Mouse (Mus musculus): ENCODE measurements at regions not wholly inside any gene's neighbourhood (a gene's known extent, or its start where the extent isn't known, plus 50 kb on each side); places are given as distances from the start of the nearest gene placed in this dataset.

GRCm38 (mm10) chr9:49964666-49965065 is 165.9 kb upstream of the Ncam1 start:
- Histone ChIP-seq H3K9me3 (no peaks in the 10 kb centered on the region), H3K4me3 (no peak overlapping the region), H3K27ac (replicated peaks) (no peak overlapping the region), H3K4me1 (peaks cover 47% of the 10 kb centered on the region), H3K4me2 (no peak overlapping the region), H3K9ac (no peak overlapping the region), H3K36me3 (no peaks in the 10 kb centered on the region), H3K27me3 (replicated peaks) (no peaks in the 10 kb centered on the region)
- 73% methylated on average over 4 of the region's 4 CpGs for WGBS
- no peak for ATAC-seq (ENCODE audit: extremely low read depth, insufficient number of reproducible peaks, low FRiP score, low TSS enrichment)

- Histone ChIP-seq H3K27ac (replicated peaks) (no peak overlapping the region), H3K4me3 (no peak overlapping the region), H3K4me1 (peaks cover 44% of the 10 kb centered on the region), H3K27me3 (replicated peaks) (no peaks in the 10 kb centered on the region), H3K9me3 (no peaks in the 10 kb centered on the region), H3K9ac (no peak overlapping the region), H3K36me3 (no peaks in the 10 kb centered on the region), H3K4me2 (no peak overlapping the region)
- ATAC-seq (ENCODE audit: extremely low read depth, insufficient number of reproducible peaks, low FRiP score, low TSS enrichment): no peak
- 74% methylated on average over 8 of the region's 8 CpGs for WGBS
These were observed 163.9 kb upstream of the Ncam1 start for GRCm38 (mm10) chr9:49962561-49963071.

DNA sequence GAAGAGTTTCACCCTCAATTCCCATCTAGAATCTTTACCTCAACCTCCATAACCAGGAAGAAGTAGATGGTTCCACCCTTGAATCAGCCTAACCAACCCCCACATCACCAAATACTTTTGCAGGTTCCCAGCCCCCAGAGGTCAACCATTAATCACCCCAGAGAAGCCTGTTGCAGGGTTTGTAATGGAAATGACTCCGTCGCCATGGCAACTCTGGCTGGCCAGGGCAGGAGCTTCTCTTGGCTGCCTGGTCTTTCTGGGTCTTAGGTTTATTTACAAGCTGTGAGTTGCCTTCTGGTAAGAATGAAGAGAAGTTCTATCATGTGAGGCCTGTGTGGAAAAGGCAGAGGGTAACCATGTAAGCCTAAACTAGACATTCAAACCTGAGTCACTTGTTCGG is 163.2 kb upstream of the Ncam1 start:
- H3K4me2 ChIP-seq: no peak overlapping the region
- whole genome bisulfite sequencing: 57% methylated on average over 3 of the region's 3 CpGs

DNA sequence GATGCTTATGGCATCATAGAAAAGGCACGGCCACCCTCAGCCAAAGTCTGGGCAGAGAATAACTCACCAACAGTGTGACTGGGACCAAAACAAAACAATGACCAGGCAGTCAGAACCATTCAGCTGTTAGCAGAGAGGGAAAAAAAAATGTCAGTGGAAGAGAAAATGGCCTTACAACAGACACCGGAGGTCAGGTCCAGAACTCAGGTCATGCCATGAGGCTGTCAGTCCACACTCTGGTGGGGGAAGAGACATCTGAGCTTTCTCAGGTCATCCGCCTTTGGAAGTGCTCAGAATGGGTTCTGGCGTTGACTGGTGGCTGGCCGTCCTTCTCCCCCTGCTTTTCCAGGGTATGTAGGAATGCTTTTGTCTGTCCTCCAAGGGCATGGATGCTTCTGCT is 162.6 kb upstream of the Ncam1 start:
- no peak overlapping the region for H3K4me2 ChIP-seq
- H3K4me3 ChIP-seq: no peak overlapping the region
- no peaks in the 10 kb centered on the region for H3K27me3 ChIP-seq (replicated peaks)
- ATAC-seq (ENCODE audit: extremely low read depth, insufficient number of reproducible peaks, low FRiP score, low TSS enrichment): no peak
- no peaks in the 10 kb centered on the region for H3K36me3 ChIP-seq
- H3K9ac ChIP-seq: no peak overlapping the region
- 68% methylated on average over 5 of the region's 5 CpGs for WGBS
- H3K27ac ChIP-seq (replicated peaks): no peak overlapping the region
- peaks cover 50% of the 10 kb centered on the region for H3K4me1 ChIP-seq
- no peaks in the 10 kb centered on the region for H3K9me3 ChIP-seq

More for the DNA sequence above, 163.2 kb upstream of the Ncam1 start:
- H3K9me3 ChIP-seq: no peaks in the 10 kb centered on the region
- H3K27me3 ChIP-seq (replicated peaks): no peaks in the 10 kb centered on the region
- ATAC-seq (ENCODE audit: extremely low read depth, insufficient number of reproducible peaks, low FRiP score, low TSS enrichment): no peak
- no peaks in the 10 kb centered on the region for H3K36me3 ChIP-seq
- no peak overlapping the region for H3K4me3 ChIP-seq
- no peak overlapping the region for H3K9ac ChIP-seq
- H3K4me1 ChIP-seq: peaks cover 48% of the 10 kb centered on the region
- no peak overlapping the region for H3K27ac ChIP-seq (replicated peaks)

- H3K9ac ChIP-seq: no peak overlapping the region
- peak overlapping the region; percentile 33 for H3K27ac ChIP-seq (replicated peaks)
- H3K4me1 ChIP-seq: peaks cover 50% of the 10 kb centered on the region
- H3K36me3 ChIP-seq: no peaks in the 10 kb centered on the region
- WGBS: 34% methylated on average over 10 of the region's 10 CpGs
- no peaks in the 10 kb centered on the region for H3K27me3 ChIP-seq (replicated peaks)
- H3K4me3 ChIP-seq: no peak overlapping the region
- ATAC-seq (ENCODE audit: extremely low read depth, insufficient number of reproducible peaks, low FRiP score, low TSS enrichment): no peak; the same call in 1 of the 2 replicates
- no peaks in the 10 kb centered on the region for H3K9me3 ChIP-seq
- no peak overlapping the region for H3K4me2 ChIP-seq
These were observed 161.3 kb upstream of the Ncam1 start for GRCm38 (mm10) chr9:49959987-49960386.

- Histone ChIP-seq H3K27ac (replicated peaks) (no peak overlapping the region), H3K27me3 (replicated peaks) (no peaks in the 10 kb centered on the region), H3K9ac (no peak overlapping the region), H3K36me3 (no peaks in the 10 kb centered on the region), H3K4me2 (no peak overlapping the region), H3K4me1 (peaks cover 53% of the 10 kb centered on the region), H3K4me3 (no peak overlapping the region), H3K9me3 (no peaks in the 10 kb centered on the region)
- no peak; the same call in 1 of the 2 replicates for ATAC-seq (ENCODE audit: extremely low read depth, insufficient number of reproducible peaks, low FRiP score, low TSS enrichment)
- 60% methylated on average over 3 of the region's 3 CpGs for WGBS
These were observed 160.2 kb upstream of the Ncam1 start for GRCm38 (mm10) chr9:49958890-49959289.

GRCm38 (mm10) chr9:49954601-49955000 is 155.9 kb upstream of the Ncam1 start:
- Histone ChIP-seq H3K27ac (replicated peaks) (no peak overlapping the region), H3K9ac (no peak overlapping the region), H3K4me2 (no peak overlapping the region), H3K4me3 (no peak overlapping the region), H3K4me1 (peaks cover 18% of the 10 kb centered on the region), H3K9me3 (0 out of 2 replicates have a peak, but pooled peaks cover 3% of the 10 kb centered on the region), H3K36me3 (no peaks in the 10 kb centered on the region), H3K27me3 (replicated peaks) (no peaks in the 10 kb centered on the region)
- no peak for ATAC-seq (ENCODE audit: extremely low read depth, insufficient number of reproducible peaks, low FRiP score, low TSS enrichment)
- 49% methylated on average over 3 of the region's 3 CpGs for WGBS

- Histone ChIP-seq H3K4me3 (no peak overlapping the region), H3K36me3 (no peaks in the 10 kb centered on the region), H3K4me2 (no peak overlapping the region), H3K9me3 (0 out of 2 replicates have a peak, but pooled peaks cover 3% of the 10 kb centered on the region), H3K4me1 (peaks cover 2% of the 10 kb centered on the region; the same call in 1 of the 2 replicates), H3K27me3 (replicated peaks) (no peaks in the 10 kb centered on the region), H3K27ac (replicated peaks) (no peak overlapping the region), H3K9ac (no peak overlapping the region)
- 75% methylated on average over 5 of the region's 5 CpGs for whole genome bisulfite sequencing
- no peak for ATAC-seq (ENCODE audit: extremely low read depth, insufficient number of reproducible peaks, low FRiP score, low TSS enrichment)
These were observed 151.6 kb upstream of the Ncam1 start for GRCm38 (mm10) chr9:49950321-49950720.

DNA sequence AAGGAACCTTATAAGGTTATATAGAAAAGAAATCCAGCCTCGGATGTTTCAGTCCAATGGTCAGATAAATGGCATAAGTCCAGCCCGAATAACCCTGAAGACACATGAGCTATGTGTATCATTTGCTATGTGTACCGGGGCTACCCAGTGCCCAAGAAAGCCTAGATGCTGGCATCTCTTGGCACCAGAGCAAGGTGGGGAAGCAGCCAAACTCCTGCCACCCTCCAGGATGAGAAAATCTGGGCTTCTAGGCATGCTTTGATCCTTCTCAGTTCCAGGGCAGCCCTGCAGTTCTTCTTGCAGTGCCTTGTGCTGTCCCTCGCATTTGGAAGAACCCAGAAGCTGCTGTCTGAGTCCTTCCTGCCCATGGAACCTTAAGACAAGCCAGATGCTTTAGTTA is 149.8 kb upstream of the Ncam1 start:
- H3K4me3 ChIP-seq: no peak overlapping the region
- H3K27me3 ChIP-seq (replicated peaks): no peaks in the 10 kb centered on the region
- no peak overlapping the region for H3K4me2 ChIP-seq
- H3K4me1 ChIP-seq: no peaks in the 10 kb centered on the region
- no peak overlapping the region for H3K9ac ChIP-seq
- ATAC-seq (ENCODE audit: extremely low read depth, insufficient number of reproducible peaks, low FRiP score, low TSS enrichment): no peak
- no peak overlapping the region for H3K27ac ChIP-seq (replicated peaks)
- H3K36me3 ChIP-seq: no peaks in the 10 kb centered on the region
- H3K9me3 ChIP-seq: 0 out of 2 replicates have a peak, but pooled peaks cover 3% of the 10 kb centered on the region
- 76% methylated on average over 4 of the region's 4 CpGs for WGBS

DNA sequence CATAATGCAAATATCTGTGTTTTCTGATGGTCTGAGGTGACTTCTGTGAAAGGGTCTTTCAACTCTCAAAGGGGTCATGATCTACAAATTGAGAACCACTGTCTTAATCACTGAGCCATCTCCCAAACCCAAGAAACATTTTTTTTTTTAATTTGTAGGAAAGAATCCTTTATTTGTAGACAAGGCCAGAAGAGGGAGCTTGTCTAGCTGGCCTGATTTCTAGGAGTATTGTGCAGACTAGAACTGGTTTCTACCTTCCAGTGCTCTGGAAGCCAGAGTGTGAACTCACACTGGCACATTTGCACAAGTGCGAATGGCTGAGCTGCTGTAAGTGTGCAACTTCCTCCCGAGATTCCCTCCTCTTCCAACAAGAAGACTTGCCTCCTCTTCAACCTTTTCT is 148.1 kb upstream of the Ncam1 start:
- Histone ChIP-seq H3K4me2 (no peak overlapping the region), H3K9me3 (0 out of 2 replicates have a peak, but pooled peaks cover 1% of the 10 kb centered on the region), H3K4me1 (no peaks in the 10 kb centered on the region), H3K27me3 (replicated peaks) (no peaks in the 10 kb centered on the region), H3K36me3 (no peaks in the 10 kb centered on the region), H3K4me3 (no peak overlapping the region), H3K27ac (replicated peaks) (no peak overlapping the region), H3K9ac (no peak overlapping the region)
- ATAC-seq (ENCODE audit: extremely low read depth, insufficient number of reproducible peaks, low FRiP score, low TSS enrichment): no peak
- 51% methylated on average over 2 of the region's 2 CpGs for WGBS

- ATAC-seq (ENCODE audit: extremely low read depth, insufficient number of reproducible peaks, low FRiP score, low TSS enrichment): no peak
These were observed 137.0 kb upstream of the Ncam1 start for GRCm38 (mm10) chr9:49935555-49936376.

More at GRCm38 (mm10) chr9:49935555-49936376, 137.0 kb upstream of the Ncam1 start:
- no peaks in the 10 kb centered on the region for H3K27me3 ChIP-seq (replicated peaks)
- no peaks in the 10 kb centered on the region for H3K4me1 ChIP-seq
- 30% methylated on average over 9 of the region's 9 CpGs for WGBS
- no peak overlapping the region for H3K9ac ChIP-seq
- no peaks in the 10 kb centered on the region for H3K36me3 ChIP-seq
- no peak overlapping the region for H3K4me3 ChIP-seq
- no peak overlapping the region for H3K27ac ChIP-seq (replicated peaks)
- H3K4me2 ChIP-seq: no peak overlapping the region
- 0 out of 2 replicates have a peak, but pooled peaks cover 2% of the 10 kb centered on the region for H3K9me3 ChIP-seq
